Mouse (Mus musculus): ENCODE results near the gene Zfhx3.

GRCm38 (mm10) chr8:108089632-108090031 is 147.2 kb downstream of the Zfhx3 start:
- TF ChIP-seq CTCF (IDR thresholded peaks at IDR 0.05) (no peak), EP300 (IDR thresholded peaks at IDR 0.05) (no peak)
